Mouse (Mus musculus): ENCODE data around the gene Agbl2. TPM values are rescaled to one million over a fixed set of nuclear protein-coding genes. Genes with fewer than 3 reads are reported as not detected.

Agbl2 gene
- total RNA-seq (2021), result under 1 TPM; 0.35 to 0.38 TPM
- long read RNA-seq, experiment 1, result 0 reads
- long read RNA-seq, experiment 2, result 0 reads

DNA sequence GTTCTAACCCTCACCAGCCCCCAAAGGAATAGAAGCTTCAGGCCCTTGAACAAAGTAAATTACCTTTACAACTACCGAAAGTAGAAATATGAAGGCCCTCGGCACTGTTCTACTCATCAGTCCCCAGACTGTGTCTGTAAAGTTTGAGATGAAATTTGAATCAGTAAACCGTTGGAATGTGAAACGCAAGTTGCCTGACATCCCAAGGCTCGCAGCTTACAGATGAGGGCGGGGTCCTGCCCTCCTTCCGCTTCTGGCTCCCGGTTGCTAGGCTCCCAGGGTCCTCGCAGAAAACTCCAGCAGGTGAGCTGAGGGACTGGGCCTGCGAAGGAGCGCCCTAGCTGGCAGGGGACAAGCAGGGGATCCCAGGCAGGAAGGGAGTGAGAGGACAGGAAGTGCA is at the start of gene Agbl2:
TSS of gene Agbl2 (plus strand) at position 270 of the 400 bp plus-strand sequence.
- DNase-seq, result no peak

DNA sequence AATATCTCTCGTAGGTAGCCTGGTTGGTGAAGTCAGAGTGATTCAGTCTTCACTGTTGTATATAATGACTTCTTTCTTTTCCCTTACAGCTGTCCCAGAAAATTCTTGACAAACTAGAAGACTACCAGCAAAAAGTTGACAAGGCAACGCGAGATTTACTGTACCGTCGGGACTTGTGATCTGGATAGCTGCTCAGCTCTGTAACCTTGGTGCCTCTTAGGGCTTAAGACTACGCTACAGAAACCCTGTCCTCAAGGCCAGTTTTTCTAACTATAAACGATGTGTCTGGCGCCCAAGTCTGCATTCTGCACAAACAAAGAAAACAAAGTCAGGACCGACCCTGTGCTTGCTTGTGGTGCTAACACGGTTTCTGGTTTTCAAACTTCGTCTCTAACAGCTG is 47.2 kb upstream of the Agbl2 start:
- DNase-seq, result no peak

DNA sequence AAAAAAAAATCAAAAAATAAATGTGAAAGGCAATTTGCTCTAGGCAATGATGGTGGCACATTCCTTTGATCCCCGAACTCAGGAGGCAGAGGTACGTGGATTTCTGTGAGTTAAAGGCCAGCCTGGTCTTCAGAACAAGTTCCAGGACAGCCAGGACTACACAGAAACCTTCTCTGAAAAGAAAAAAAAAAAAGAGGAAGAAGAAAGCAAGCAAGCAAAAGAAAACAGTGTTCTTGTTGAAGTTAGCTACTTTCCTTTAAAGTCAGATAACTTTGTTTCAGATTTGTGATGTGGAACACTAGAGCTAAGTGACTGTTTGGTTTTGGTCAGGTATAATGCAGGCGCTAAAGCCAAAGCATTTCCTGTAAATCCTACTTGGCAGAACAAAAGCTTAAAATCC is 43.7 kb upstream of the Agbl2 start:
- DNase-seq, result no peak

DNA sequence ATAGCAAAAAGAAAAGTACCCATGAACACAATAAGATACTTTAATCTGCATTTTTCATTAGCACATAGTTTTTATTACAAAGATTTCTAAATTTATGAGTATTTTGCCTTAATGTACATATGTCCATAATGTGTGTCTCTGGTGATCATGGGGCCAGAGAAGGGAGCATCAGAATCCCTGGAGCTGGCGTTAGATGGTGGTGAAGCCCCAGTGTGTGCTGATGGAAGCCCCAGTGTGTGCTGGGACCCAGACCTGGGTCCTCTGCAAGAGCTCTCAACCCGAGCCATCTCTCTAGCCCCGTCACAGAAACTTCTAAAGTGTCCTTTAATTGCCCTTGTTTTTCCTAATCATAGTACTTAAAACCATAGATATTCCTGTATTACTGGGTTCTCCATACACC is 43.2 kb upstream of the Agbl2 start:
- DNase-seq, result no peak

DNA sequence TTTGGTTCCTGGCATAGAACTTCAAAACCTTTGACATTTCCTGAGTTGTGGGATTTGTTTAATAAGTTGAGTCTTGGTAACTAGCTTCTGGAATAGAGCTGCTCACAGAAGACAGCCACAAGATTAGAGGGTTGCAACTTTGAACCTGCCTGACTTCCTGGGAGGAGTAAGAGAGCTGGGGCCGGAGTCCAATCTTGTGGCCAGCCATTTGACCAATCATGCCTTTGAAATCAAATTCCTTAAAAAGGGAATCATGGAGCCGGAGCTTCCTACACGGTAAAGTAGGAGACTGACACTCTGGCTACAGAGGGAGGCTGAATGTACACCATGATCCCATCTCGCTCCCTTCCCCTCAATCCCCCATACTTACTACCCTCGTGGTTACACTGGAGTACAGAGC is 42.6 kb upstream of the Agbl2 start:
- DNase-seq, result no peak

DNA sequence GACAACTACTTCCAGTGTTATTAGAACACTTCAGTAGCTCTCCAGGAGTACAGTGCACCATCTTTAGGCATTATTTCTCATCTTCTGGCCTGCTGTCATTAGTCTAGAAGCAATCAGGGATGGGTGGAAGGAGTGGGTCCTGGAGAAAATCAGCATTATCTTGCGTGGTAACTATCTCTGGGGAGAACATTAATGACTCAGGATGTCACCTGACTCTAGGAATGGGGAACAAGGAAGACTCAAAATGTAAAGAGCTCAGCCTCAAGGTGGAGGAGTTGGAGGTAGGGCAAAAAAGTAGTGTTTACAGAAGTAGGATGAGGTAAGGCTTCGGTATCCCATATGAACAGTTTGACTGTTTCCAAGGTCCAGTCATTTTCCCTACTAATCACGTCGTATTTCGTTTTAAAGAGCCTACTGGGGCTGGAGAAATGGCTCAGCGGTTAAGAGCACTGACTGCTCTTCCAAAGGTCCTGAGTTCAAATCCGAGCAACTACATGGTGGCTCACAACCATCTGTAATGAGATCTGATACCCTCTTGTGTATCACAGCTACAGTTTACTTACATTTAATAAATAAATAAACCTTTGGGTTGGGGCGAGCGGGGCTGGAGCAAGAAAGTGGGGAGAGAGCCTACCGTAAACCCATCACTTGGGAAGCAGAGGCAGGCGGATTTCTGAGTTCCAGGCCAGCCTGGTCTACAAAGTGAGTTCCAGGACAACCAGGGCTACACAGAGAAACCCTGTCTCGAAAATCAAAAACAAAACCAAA is 38.1 kb upstream of the Agbl2 start:
- DNase-seq, result no peak

GRCm38 (mm10) chr2:90745053-90745678 is 37.4 kb upstream of the Agbl2 start, which contains the start of gene Fnbp4:
TSS of gene Fnbp4 (plus strand) at chr2:90745370.
- DNase-seq, result peak; percentile 99

DNA sequence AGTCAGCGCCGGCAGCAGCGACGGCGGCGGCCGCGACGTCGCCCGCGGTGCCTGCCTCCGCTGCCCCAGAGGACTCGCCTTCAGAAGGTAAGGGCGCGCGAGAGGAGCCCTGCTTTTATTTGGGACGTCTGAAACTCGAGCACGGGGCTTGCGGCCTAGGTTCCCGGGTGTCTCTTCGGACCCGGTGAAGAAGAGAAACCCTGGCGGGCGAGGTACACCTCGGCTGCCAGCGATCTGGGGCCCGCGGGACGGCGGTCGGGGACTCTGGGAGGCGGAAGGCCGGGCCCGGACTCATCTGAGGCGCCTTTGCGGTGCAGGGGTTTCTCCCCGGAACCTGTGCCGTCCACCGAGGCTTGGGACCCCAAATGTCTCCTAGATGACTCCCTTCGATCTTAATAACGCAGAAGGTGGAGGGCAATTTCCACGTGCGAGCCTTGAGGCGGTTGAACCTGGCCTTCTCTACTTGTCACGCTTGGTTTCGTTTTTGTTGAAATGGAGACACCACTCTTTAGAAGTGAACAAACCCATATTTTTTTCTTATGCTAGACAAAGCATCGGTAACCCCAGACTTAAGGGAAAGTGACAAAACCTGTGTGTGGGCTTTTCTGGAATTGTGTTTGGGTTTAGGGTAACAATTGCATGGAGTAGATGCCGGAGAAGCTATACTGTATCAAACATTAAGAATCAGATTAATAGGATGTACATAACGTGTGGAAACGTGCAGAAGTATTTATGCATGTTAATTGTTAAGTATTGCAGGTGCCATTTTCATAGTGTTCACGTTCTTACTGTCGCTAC is 36.6 kb upstream of the Agbl2 start:
- DNase-seq, result no peak

DNA sequence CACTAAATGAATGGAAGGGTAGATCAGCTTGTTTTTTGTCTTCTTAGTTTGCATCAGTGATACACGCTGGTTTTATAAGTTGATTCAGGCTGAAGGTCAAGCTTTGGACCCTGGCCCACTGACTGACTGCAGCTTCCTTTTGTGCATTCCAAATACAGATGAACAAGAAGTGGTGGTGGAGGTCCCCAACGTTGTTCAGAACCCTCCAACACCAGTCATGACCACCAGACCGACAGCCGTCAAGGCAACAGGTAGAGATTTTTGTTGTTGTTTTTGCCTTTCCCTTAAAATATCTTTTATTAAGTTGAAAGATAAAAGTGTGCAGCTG is 36.0 kb upstream of the Agbl2 start:
- DNase-seq, result no peak

GRCm38 (mm10) chr2:90747131-90747530 is 35.4 kb upstream of the Agbl2 start:
- DNase-seq, result no peak

GRCm38 (mm10) chr2:90749676-90750459 is 32.7 kb upstream of the Agbl2 start:
- DNase-seq, result no peak

DNA sequence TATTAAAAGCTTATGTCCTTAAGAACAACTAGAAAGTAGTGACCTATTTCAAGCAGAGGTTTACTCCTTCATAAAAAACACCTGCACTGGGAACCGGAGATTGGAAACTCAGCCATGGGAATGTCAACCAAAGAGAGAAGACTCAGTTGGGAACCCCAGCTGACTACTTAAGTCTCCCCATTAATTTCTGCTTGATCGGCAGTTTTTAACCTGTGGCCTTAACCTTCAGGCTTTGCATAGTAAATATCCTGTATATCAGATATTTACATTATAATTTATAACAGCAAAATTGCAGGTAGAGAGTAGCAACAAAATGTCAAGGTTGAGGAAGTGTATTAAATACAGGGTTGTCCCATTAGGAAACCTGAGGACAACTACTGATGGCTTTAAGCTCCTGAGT is 29.0 kb upstream of the Agbl2 start:
- DNase-seq, result no peak

DNA sequence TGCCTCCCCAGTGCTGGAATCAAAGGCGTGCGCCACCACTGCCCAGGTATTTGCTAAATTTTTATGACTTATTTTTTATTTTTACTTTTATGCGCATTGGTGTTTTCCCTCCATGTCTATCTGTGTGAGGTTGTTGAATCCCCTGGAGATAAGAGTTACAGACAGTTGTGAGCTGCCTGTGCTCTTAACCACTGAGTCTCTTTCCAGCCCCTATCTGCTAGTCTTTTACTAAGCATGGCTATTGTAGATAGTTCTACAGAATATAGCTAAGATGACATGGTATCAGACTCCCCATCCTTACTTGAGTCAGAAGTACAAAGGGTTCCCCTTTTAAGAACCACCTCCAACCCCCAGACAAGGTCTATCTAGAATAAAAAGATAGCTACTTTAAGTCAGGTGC is 28.3 kb upstream of the Agbl2 start:
- no peak for DNase-seq

- DNase-seq, result no peak
Observed at GRCm38 (mm10) chr2:90765123-90765522, 17.4 kb upstream of the Agbl2 start.

DNA sequence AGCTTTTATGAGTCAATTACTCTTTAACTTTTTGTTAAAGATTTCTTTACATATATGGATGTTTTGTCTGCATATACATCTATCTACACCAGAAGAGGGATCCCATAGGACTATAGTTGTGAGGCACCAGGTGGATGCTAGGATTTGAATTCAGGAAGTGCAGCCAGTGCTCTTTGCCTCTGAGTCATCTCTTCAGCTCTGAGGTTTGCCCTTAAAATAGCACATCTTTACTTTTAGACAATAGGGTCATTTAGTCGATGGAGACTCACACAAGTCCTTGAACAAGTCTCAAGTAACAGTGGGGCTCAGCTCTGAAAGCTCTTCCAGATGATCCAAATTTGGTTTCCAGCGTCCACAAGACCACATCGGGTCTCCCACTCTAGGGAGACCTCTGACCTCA is 1.2 kb upstream of the Agbl2 start:
- DNase-seq, result no peak

- DNase-seq, result no peak
Observed at GRCm38 (mm10) chr2:90781938-90782337, 589 bp upstream of the Agbl2 start.

DNA sequence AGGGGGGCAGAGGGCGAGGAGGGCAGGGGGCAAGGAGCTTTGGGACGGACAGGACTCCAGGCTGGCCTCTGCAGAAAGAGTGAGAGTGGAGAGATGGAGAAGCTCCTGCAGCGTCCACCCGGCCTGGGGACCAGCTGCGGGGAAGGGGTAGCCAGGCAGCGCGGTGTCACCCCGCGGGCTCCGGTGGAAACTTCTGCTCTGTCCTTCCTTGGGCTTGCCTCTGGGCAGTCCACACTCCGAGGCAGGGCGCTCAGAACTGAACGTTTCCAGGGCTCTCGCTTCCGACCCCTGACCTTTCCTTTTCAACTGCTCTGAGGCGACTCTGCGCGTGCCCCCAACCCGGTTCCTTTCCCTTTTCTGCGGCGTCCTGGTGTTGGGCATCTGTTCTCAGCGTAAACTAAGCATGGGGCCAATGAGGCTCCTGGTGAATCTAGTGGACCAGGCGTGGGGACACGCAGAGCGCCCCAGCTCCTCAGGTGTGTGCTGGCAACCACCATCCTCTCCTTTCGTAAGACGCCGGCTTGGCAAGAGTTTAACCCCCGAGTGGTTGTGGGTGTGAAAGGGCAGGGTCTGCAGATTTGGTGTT is 467 bp downstream of the Agbl2 start:
- no peak for DNase-seq

DNA sequence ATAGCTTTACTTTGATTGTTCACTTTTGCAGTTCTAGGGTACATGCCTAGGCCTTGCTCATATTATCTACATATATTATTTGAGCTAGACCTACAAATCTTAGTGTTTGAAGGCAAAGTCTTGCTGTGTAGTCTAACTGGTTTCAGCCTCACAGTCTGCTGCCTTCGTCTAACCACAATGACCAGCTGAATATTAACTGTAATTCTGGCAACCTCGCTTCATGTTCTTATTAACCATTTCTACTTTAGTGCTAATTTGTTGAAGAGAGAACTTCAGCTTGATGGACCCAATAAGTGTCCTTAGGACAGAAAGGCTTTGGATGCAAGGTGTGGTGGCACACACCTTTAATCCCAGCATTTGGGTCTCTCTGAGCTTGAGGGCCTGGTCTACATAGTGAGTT is 5.6 kb downstream of the Agbl2 start:
- no peak for DNase-seq

- DNase-seq, result no peak
Observed at GRCm38 (mm10) chr2:90808241-90809126, 26.0 kb downstream of the Agbl2 start.

DNA sequence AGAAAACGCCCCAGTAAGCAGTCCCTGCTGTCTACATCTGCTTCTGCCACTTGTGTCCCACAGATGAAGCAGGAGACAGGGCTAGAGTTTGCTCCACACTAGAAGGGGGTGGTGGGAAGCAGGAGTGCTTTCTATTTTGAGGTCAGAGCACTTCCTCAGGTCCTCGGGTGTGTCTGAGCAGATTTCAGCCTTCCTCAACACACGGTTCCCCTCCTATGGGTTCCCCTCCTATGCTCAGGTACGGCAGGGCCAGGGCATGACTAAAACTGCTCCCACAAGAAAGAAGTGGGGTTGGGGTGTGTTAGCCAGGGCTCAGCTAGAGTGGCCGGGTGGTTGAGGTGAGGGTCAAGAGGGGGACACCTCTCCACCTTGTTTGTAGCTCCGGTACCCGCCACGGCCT is 28.2 kb downstream of the Agbl2 start:
- no peak for DNase-seq

DNA sequence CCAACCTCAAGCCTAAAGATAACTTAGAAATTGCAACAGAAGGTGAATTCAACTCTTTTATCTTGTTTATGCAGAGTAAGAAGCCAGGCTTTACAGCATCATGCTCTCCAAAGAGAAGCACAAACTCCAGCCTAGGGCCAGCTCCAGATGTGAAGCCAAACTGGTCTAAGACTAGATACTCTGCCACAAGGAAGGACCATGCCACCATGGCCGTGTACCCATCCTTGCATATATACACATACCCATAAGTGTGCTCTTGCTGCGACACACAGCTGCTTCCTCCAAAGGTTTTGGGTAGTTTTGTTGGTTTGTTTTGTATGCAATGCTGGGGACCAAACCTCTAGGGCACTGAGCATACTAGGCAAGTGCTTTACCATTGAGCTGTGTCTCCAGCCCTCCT is 32.7 kb downstream of the Agbl2 start:
- no peak for DNase-seq
